Mouse (Mus musculus): ENCODE results near the gene Eml5. TPM values are rescaled to one million over a fixed set of nuclear protein-coding genes. Genes with fewer than 3 reads are reported as not detected.

The Eml5 gene
- polyA plus RNA-seq, 1 experiment from 2014 or later, result 4.4 TPM

DNA sequence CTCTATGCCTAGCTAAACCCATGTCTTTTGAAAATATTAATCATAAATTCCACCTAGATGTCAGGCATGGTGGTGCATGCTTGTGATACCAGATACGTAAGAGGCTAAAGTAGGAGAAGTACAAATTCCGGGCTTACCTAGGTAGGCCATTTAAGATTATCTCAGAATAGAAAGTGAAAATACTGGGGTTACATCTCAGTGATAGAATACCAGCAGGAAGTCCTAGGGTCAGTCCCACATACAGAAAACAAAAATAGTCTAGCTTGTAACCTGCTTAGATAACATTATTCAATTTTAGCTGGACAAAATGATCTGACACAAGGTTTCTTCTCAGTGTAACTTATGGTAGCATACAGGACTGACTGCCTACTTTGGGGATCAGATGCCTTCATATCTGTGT, 135.0 kb downstream of the Eml5 start:
- Histone ChIP-seq H3K4me2 (no peak overlapping the region), H3K4me3 (no peak overlapping the region), H3K27me3 (replicated peaks) (no peaks in the 10 kb centered on the region), H3K4me1 (no peaks in the 10 kb centered on the region), H3K9ac (no peak overlapping the region), H3K9me3 (no peaks in the 10 kb centered on the region), H3K27ac (replicated peaks) (no peak overlapping the region), H3K36me3 (peaks cover 97% of the 10 kb centered on the region)
- no peak for ATAC-seq (ENCODE audit: extremely low read depth, insufficient number of reproducible peaks, low FRiP score, low TSS enrichment)
- 81% methylated on average over 2 of the region's 2 CpGs for WGBS

DNA sequence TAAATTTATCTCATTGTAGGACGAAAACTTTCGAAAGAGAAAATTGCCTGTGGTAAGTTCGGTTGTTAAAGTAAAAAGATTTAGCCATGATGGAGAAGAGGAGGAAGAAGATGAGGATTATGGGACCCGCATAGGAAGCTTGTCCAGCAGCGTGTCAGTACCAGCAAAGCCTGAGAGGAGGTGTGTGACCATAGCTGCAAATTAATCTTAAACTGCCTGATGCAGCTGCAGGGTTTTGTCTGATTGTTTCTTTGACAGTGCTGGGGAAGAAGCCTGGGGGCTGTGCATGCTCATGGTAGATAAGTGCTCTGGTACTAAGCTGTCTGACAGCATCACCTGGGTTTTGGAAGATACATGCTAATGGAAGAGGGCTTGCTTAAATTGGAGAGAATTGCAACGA, 141.6 kb downstream of the Eml5 start:
- H3K27ac ChIP-seq (replicated peaks), result no peak overlapping the region
- H3K9ac ChIP-seq, result no peak overlapping the region
- no peak for ATAC-seq (ENCODE audit: extremely low read depth, insufficient number of reproducible peaks, low FRiP score, low TSS enrichment)
- H3K9me3 ChIP-seq, result no peaks in the 10 kb centered on the region
- H3K4me1 ChIP-seq, result 0 out of 2 replicates have a peak, but pooled peaks cover 2% of the 10 kb centered on the region
- H3K4me2 ChIP-seq, result no peak overlapping the region
- 88% methylated on average over 6 of the region's 6 CpGs for whole genome bisulfite sequencing
- H3K36me3 ChIP-seq, result peaks cover 96% of the 10 kb centered on the region
- H3K27me3 ChIP-seq (replicated peaks), result no peaks in the 10 kb centered on the region
- H3K4me3 ChIP-seq, result no peak overlapping the region

DNA sequence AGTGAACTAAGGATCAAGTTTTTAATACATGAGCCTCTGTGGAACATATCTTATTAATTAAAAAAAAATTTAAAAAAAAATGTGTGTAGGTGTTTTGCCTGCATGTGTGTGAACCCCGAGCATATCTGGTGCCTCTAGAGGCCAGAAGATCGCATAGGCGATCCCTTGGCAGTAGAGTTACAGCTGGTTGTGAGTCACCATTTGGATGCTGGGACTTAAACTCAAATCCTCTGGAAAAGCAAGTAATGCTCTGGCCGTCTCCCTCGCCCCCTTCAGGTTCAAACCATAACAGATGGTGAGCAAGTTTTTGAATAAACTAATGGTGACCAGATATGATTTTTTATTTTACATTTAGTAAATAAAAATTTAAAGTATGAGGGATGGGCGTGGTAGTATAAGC, 143.6 kb downstream of the Eml5 start:
- no peaks in the 10 kb centered on the region for H3K27me3 ChIP-seq (replicated peaks)
- H3K9me3 ChIP-seq, result no peaks in the 10 kb centered on the region
- H3K4me1 ChIP-seq, result 0 out of 2 replicates have a peak, but pooled peaks cover 2% of the 10 kb centered on the region
- H3K9ac ChIP-seq, result no peak overlapping the region
- ATAC-seq (ENCODE audit: extremely low read depth, insufficient number of reproducible peaks, low FRiP score, low TSS enrichment), result no peak
- H3K36me3 ChIP-seq, result peaks cover 95% of the 10 kb centered on the region
- no peak overlapping the region for H3K4me2 ChIP-seq
- H3K4me3 ChIP-seq, result no peak overlapping the region
- 81% methylated on average over 6 of the region's 6 CpGs for WGBS
- no peak overlapping the region for H3K27ac ChIP-seq (replicated peaks)

DNA sequence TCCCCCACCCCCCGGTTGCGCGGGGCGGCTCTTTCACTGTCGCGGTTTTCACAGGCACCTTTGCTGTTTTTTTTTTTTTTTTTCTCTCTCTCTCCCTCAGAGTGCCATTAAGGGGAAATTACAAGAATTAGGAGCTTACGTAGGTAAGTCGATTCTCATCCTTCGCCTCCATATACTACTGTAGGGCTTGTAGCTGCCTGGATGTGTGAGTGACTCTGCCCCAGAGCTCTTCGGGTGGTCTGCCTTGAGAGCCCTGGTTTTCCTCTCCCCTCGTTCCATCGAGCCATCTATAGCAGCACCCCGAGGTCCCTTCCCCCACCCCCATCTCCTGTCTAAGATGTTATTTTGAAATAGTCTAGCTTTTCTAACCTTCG, 153.9 kb downstream of the Eml5 start:
- peak overlapping the region; percentile 95 for H3K4me3 ChIP-seq
- H3K9ac ChIP-seq, result peak overlapping the region; percentile 97
- H3K27me3 ChIP-seq (replicated peaks), result no peaks in the 10 kb centered on the region
- H3K27ac ChIP-seq (replicated peaks), result peak overlapping the region; percentile 91
- peaks cover 40% of the 10 kb centered on the region for H3K4me1 ChIP-seq
- ATAC-seq (ENCODE audit: extremely low read depth, insufficient number of reproducible peaks, low FRiP score, low TSS enrichment), result no peak
- under 1% methylated on average over 14 of the region's 14 CpGs for WGBS
- H3K36me3 ChIP-seq, result peaks cover 16% of the 10 kb centered on the region
- H3K4me2 ChIP-seq, result peak overlapping the region; percentile 83
- H3K9me3 ChIP-seq, result no peaks in the 10 kb centered on the region

DNA sequence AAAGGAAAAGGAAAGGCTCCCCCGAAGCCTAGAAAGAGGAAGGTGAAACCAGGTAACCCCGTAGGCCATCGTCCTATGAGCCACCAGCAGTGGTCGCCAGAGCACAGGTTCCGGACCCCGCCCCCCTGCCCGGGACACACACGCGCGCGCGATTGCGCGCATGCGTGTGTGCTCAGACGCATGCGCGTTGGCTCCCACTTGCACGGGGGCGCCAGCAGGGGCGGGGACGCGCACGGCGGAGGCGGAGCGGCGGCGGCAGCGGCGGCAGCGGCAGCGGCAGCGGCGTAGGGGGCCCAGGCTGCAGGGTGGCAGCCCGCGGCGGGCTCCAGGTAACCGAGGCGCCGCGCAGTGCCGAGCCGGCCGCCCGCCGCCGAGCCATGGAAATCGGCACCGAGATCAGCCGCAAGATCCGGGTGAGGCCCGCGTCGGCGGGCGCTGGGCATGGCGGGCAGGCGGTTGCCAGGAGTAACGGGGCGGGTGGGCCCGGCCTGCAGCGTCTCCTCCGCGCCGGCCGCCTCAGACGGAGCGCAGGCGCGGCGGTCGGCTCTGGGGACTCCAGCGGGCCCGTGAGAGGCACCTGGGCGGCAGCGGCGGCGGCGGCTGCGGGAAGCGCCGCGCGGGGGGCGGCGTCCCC, 154.4 kb downstream of the Eml5 start, which contains the start of gene Zc3h14:
TSS of gene Zc3h14 (plus strand) at position 219 of the 634 bp plus-strand sequence.
- peak; percentile 80 for ATAC-seq (ENCODE audit: extremely low read depth, insufficient number of reproducible peaks, low FRiP score, low TSS enrichment)
- Histone ChIP-seq H3K36me3 (peaks cover 16% of the 10 kb centered on the region), H3K9me3 (no peaks in the 10 kb centered on the region), H3K4me1 (peaks cover 40% of the 10 kb centered on the region), H3K9ac (peak within 1 kb of the TSS; percentile 97), H3K27ac (replicated peaks) (peak within 1 kb of the TSS; percentile 91), H3K27me3 (replicated peaks) (no peaks in the 10 kb centered on the region), H3K4me2 (peak within 1 kb of the TSS; percentile 83), H3K4me3 (peak within 1 kb of the TSS; percentile 95)
- under 1% methylated on average over 81 of the region's 87 CpGs for WGBS

DNA sequence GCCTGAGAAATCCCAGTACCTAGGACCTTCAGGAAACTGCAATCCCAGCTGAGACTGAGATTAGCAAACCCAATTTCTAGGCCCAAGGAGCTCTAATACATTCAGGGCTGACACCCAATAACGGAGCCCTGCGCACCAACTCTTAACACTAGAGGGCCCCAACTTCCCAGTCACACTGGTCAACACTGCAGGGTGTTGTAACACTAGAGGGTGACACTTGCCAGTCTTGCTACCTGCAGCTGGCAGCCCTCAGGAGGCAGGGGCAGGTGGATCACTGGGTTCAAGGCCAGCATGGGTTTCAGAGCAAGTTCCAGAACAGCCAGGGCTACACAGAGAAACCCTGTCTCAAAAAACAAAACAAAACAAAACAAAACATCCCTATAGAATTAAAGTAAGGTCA, 155.2 kb downstream of the Eml5 start:
- H3K4me2 ChIP-seq, result peak overlapping the region; percentile 59
- peak; percentile 59; the same call in 1 of the 2 replicates for ATAC-seq (ENCODE audit: extremely low read depth, insufficient number of reproducible peaks, low FRiP score, low TSS enrichment)
- peaks cover 10% of the 10 kb centered on the region for H3K36me3 ChIP-seq
- H3K9ac ChIP-seq, result 0 out of 2 replicates have a peak overlapping the region, but pooled peaks have one; percentile 8
- 0 out of 2 replicates have a peak overlapping the region, but pooled peaks have one; percentile 95 for H3K4me3 ChIP-seq
- WGBS, result 15% methylated on average over 2 of the region's 2 CpGs
- H3K27me3 ChIP-seq (replicated peaks), result no peaks in the 10 kb centered on the region
- H3K4me1 ChIP-seq, result peaks cover 47% of the 10 kb centered on the region
- H3K9me3 ChIP-seq, result no peaks in the 10 kb centered on the region
- H3K27ac ChIP-seq (replicated peaks), result 0 out of 2 replicates have a peak overlapping the region, but pooled peaks have one; percentile 18

DNA sequence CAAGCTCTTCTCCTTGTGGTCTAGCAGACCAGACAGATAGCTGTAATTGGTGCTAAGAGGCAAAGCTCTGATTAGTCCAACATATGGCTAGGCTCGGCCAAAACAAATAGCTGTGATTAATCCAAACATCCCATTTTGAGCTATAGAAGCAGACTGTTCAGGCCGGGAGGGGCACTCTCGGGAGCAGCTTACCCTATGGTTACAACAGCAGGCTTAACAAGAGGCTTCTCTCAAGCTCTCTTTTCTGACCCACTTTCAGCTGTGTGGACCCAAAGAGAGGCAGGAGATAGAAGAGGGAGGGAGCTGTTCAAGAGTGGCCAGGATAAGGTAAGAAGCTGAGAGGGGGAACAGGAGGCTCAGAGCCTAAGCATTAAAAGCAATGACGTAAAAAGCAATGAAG, 155.7 kb downstream of the Eml5 start:
- Histone ChIP-seq H3K9ac (0 out of 2 replicates have a peak overlapping the region, but pooled peaks have one; percentile 8), H3K4me1 (peaks cover 48% of the 10 kb centered on the region), H3K27me3 (replicated peaks) (no peaks in the 10 kb centered on the region), H3K4me2 (no peak overlapping the region), H3K36me3 (peaks cover 5% of the 10 kb centered on the region; the same call in 1 of the 2 replicates), H3K9me3 (no peaks in the 10 kb centered on the region), H3K27ac (replicated peaks) (0 out of 2 replicates have a peak overlapping the region, but pooled peaks have one; percentile 18), H3K4me3 (no peak overlapping the region)
- 53% methylated on average over 4 of the region's 4 CpGs for WGBS
- no peak for ATAC-seq (ENCODE audit: extremely low read depth, insufficient number of reproducible peaks, low FRiP score, low TSS enrichment)

DNA sequence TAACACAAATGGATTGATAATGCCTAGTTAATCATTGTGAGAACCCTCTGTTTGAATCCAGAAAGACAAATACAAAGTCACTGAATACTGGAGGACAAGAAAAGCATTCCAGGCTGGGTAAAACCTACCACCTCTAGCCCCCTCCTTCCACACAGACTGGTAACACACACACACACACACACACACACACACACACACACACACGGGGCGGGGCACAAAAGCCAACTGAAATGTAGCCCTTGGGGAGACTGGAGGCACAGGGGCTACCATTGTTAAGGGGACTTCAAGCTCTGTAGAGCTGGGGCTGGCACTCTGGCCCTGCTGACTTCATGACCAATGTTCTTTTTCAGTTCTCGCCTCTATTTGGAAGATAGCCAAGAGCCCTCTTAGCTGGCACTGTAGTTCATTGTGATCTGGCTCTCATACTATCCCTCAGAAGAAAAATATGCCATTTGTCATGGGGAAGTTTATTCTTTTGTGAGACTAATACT, 160.2 kb downstream of the Eml5 start:
- Histone ChIP-seq H3K9ac (no peak overlapping the region), H3K4me3 (no peak overlapping the region), H3K27ac (replicated peaks) (peak overlapping the region; percentile 79), H3K36me3 (no peaks in the 10 kb centered on the region), H3K4me2 (no peak overlapping the region), H3K9me3 (no peaks in the 10 kb centered on the region), H3K4me1 (peaks cover 31% of the 10 kb centered on the region), H3K27me3 (replicated peaks) (no peaks in the 10 kb centered on the region; the same call in 1 of the 2 replicates)
- no peak for ATAC-seq (ENCODE audit: extremely low read depth, insufficient number of reproducible peaks, low FRiP score, low TSS enrichment)
- WGBS, result 52% methylated on average over 3 of the region's 3 CpGs

DNA sequence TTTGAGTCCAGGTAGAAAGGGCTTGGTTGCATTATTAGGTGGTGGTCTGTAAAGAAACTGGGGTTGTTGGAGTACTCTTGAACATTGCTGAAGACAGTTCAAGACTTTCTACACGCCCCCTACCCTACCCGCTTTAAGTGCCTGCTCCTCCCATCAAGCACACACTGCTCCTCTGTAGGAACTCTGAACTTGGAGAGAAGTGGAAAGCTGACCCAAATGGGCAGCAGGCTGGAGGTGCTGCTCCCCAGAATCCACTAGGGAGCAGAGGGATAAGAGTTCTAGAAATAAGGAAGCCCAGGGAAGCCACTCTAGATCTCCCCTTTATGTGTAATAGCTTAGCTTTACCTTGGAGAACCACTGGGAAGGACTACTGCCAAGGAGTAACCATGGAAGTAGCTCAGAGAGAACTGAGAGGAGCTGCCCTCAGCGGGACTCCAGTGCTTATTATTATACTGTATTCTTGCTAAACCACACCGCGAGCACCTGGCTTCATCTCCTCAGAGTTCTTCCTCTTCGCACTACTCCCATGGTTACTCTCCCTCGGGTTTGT, 163.4 kb downstream of the Eml5 start:
- peak overlapping the region; percentile 88 for H3K4me3 ChIP-seq
- H3K9me3 ChIP-seq, result no peaks in the 10 kb centered on the region
- H3K4me2 ChIP-seq, result peak overlapping the region; percentile 95
- 0 out of 2 replicates have a peak, but pooled peaks have one; percentile 14 for ATAC-seq (ENCODE audit: extremely low read depth, insufficient number of reproducible peaks, low FRiP score, low TSS enrichment)
- H3K27me3 ChIP-seq (replicated peaks), result no peaks in the 10 kb centered on the region; the same call in 1 of the 2 replicates
- no peaks in the 10 kb centered on the region for H3K36me3 ChIP-seq
- H3K27ac ChIP-seq (replicated peaks), result peak overlapping the region; percentile 97
- WGBS, result 7% methylated on average over 7 of the region's 7 CpGs
- H3K9ac ChIP-seq, result peak overlapping the region; percentile 97
- peaks cover 50% of the 10 kb centered on the region for H3K4me1 ChIP-seq

DNA sequence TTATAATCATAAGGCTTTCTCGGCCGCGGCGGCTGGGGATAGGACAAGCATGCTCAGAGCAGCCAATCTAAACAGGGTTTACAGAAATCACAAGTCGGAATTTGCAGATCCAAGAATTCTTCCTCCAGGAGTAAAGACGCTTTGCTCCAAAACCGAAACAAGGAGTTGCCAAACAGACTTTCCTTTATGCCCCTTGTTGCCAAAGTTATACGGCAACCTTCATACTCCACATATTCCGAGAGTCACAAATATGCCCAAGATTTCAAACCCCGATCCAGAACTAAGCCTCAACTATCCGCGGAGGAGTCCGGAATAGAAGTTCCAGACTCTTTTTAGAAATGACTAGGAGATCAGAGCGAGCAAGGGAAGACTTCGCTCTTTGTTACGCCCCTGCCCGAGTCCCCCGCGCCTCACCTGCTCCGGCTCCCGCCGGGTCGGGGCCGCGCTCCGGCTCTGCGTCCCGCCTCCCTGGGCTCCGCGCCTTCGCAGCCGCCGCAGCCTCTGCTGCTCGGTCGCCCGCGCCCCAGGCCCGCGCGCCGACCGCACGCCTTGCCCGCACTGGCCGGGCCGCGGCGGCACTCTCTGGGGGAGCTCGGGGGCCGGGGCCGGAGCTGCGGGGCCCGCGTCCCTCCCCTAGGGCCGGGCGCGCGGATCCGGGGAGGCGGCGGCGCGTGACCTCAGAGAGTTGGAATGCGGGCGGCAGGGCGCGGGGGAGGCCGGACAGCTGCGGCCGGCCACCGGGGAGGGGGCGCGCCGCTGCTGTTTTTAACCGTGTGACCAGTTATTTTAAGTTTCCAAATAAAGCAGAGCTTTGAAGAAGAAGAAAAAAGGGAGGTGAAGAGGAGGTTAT, 164.1 kb downstream of the Eml5 start, which contains the start of gene Ptpn21:
TSS of gene Ptpn21 (minus strand) at position 455 of the 850 bp plus-strand sequence.
- peak within 1 kb of the TSS; percentile 95 for H3K4me2 ChIP-seq
- peak within 1 kb of the TSS; percentile 97 for H3K27ac ChIP-seq (replicated peaks)
- H3K27me3 ChIP-seq (replicated peaks), result no peaks in the 10 kb centered on the region; the same call in 1 of the 2 replicates
- H3K4me3 ChIP-seq, result peak within 1 kb of the TSS; percentile 88
- peaks cover 3% of the 10 kb centered on the region; the same call in 1 of the 2 replicates for H3K36me3 ChIP-seq
- H3K9ac ChIP-seq, result peak within 1 kb of the TSS; percentile 97
- ATAC-seq (ENCODE audit: extremely low read depth, insufficient number of reproducible peaks, low FRiP score, low TSS enrichment), result peak; percentile 70
- H3K4me1 ChIP-seq, result peaks cover 50% of the 10 kb centered on the region
- H3K9me3 ChIP-seq, result no peaks in the 10 kb centered on the region
- WGBS, result under 1% methylated on average over 75 of the region's 75 CpGs

Measured in heart, embryonic 13.5 days (tissue).